Mouse (Mus musculus) cortical plate, adult 2 months (tissue): ENCODE data around the gene Ndufaf3.

Experiments used
- CTCF ChIP-seq: fragments of 200-500 bp; IDR thresholded peaks from 2 replicates; pipeline ENCODE4 v1.5.1; 2011; ENCODE audit warnings: mild to moderate bottlenecking, control low read depth, low read length; ENCODE audit not compliant: insufficient read depth; ENCODE audit errors: extremely low read depth
- POLR2A ChIP-seq: fragments of 200-500 bp; IDR thresholded peaks from 2 replicates; pipeline ENCODE4 v1.6.1; 2011; ENCODE audit warnings: mild to moderate bottlenecking, low read length, control low read depth; ENCODE audit not compliant: insufficient read depth; ENCODE audit errors: extremely low read depth

DNA sequence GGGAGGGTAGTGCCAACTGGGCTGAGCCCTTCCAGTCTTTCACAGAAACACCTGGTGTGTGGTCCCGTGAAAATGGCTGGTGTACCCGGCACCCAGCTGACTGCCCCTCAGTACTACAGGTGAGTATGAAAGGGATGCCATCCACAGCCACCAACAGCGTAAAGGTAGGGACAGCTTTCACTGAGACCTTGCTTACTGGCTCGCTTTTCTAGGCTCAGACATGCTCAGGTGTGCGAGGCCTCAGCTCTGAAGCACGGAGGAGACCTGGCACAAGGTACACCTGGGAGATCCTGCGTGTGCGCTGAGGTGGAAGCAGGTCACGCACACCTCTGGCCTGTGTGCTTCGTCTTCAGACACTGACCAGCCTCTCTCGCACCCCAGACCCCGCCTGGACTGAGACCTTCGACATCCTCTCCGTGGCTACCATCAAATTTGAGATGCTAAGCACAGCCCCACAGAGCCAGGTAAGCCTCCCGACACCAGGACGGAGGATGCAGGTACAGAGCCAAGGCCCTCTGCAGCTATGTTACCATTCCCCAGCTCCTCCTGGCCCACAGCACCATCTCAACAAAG is 4.3 kb upstream of the Ndufaf3 start:
- TF ChIP-seq POLR2A, result peak; percentile 10; the same call in 1 of the 2 replicates
- no peak for TF ChIP-seq CTCF
